Mouse (Mus musculus) CH12.LX (cell line): ENCODE results near the gene Mbd4. TPM values are rescaled to one million over a fixed set of nuclear protein-coding genes. Genes with fewer than 3 reads are reported as not detected.

ENCODE experiments used
- DNase-seq: peaks from one replicate; pipeline ENCODE4 v3.0.0-alpha.2; 2013; ENCODE audit errors: extremely low read depth
- H3K27ac ChIP-seq: 2 replicates; pipeline ENCODE4 v1.5.1; 2012; ENCODE audit warnings: low read depth, mild to moderate bottlenecking, control low read depth, moderate library complexity; ENCODE audit not compliant: insufficient read depth
- H3K27me3 ChIP-seq: replicated peaks from 2 replicates; pipeline ENCODE3; 2012; ENCODE audit warnings: inconsistent platforms
- H3K36me3 ChIP-seq, 2 experiments: replicated peaks in 1 of 2; 2 replicates each; pipeline versions ENCODE3 to v1.6.1; 2012; ENCODE audit warnings: inconsistent platforms in 1 of 2, low read length in 1 of 2, mild to moderate bottlenecking in 1 of 2, mixed read lengths in 1 of 2, moderate library complexity in 1 of 2; ENCODE audit not compliant: control insufficient read depth in 1 of 2, insufficient read depth in 1 of 2
- H3K4me1 ChIP-seq, 2 experiments: 2 replicates each; pipeline ENCODE4 v1.6.1; 2012; ENCODE audit warnings: inconsistent platforms in 1 of 2, moderate library complexity in 1 of 2; ENCODE audit not compliant: insufficient read depth in 2 of 2, control insufficient read depth in 1 of 2
- H3K4me2 ChIP-seq: 2 replicates; pipeline ENCODE4 v1.6.1; 2012; ENCODE audit warnings: low read depth, mild to moderate bottlenecking, control low read depth; ENCODE audit not compliant: poor library complexity, insufficient read depth, severe bottlenecking
- H3K4me3 ChIP-seq, 3 experiments: fragments of 150-350 bp in 1 of 3; sonication (generic) in 1 of 3; replicated peaks in 1 of 3; 2 replicates each; pipeline versions ENCODE3 to v1.5.1; 2011 to 2012; ENCODE audit warnings: low read depth in 2 of 3, low read length in 2 of 3, mild to moderate bottlenecking in 2 of 3, moderate library complexity in 2 of 3, control low read depth in 1 of 3, improper control_type of control experiment in 1 of 3, inconsistent platforms in 1 of 3, mixed read lengths in 1 of 3; ENCODE audit not compliant: poor library complexity in 1 of 3
- H3K79me2 ChIP-seq: replicated peaks from 2 replicates; pipeline ENCODE4 v1.6.1; 2012; ENCODE audit warnings: mild to moderate bottlenecking, moderate library complexity; ENCODE audit not compliant: control insufficient read depth, poor library complexity, insufficient read depth, severe bottlenecking; ENCODE audit errors: extremely low read depth
- H3K9ac ChIP-seq: 2 replicates; pipeline ENCODE4 v1.6.1; 2012; ENCODE audit warnings: low read depth, mild to moderate bottlenecking, control low read depth, moderate library complexity; ENCODE audit not compliant: insufficient read depth
- H3K9me3 ChIP-seq: replicated peaks from 2 replicates; pipeline ENCODE3; 2012; ENCODE audit warnings: low read length, inconsistent platforms, mixed read lengths
- BHLHE40 ChIP-seq: IDR thresholded peaks from 2 replicates; pipeline ENCODE4 v1.6.1; 2011; ENCODE audit warnings: mild to moderate bottlenecking, low read depth, low read length, improper control_type of control experiment
- CHD2 ChIP-seq: IDR thresholded peaks from 2 replicates; pipeline ENCODE4 v1.6.1; 2011; ENCODE audit warnings: low read length, improper control_type of control experiment
- IRF4 ChIP-seq: IDR thresholded peaks from 2 replicates; pipeline ENCODE4 v1.6.1; 2014; ENCODE audit warnings: low read depth, mild to moderate bottlenecking, inconsistent platforms, low read length, improper control_type of control experiment
- JUN ChIP-seq: IDR thresholded peaks from 2 replicates; pipeline ENCODE4 v1.6.1; 2011; ENCODE audit warnings: low read depth, mild to moderate bottlenecking, low read length, improper control_type of control experiment, moderate library complexity; ENCODE audit not compliant: insufficient read depth
- JUND ChIP-seq: conservative IDR thresholded peaks from 2 replicates; pipeline ENCODE4 v1.6.1; 2011; ENCODE audit warnings: low read depth, low read length, improper control_type of control experiment
- MAX ChIP-seq: IDR thresholded peaks from 2 replicates; pipeline ENCODE4 v1.6.1; 2011; ENCODE audit warnings: low read length, improper control_type of control experiment
- MAZ ChIP-seq: IDR thresholded peaks from 2 replicates; pipeline ENCODE4 v1.6.1; 2012; ENCODE audit warnings: low read depth, mild to moderate bottlenecking, inconsistent platforms, low read length, improper control_type of control experiment, moderate library complexity
- MXI1 ChIP-seq: IDR thresholded peaks from 2 replicates; pipeline ENCODE4 v1.6.1; 2011; ENCODE audit warnings: mild to moderate bottlenecking, low read depth, low read length, improper control_type of control experiment
- PAX5 ChIP-seq: IDR thresholded peaks from 2 replicates; pipeline ENCODE4 v1.6.1; 2012; ENCODE audit warnings: low read length, inconsistent platforms, mixed read lengths
- RCOR1 ChIP-seq: conservative IDR thresholded peaks from 2 replicates; pipeline ENCODE4 v1.6.1; 2012; ENCODE audit warnings: low read depth, mild to moderate bottlenecking, inconsistent platforms, low read length, improper control_type of control experiment
- SIN3A ChIP-seq: IDR thresholded peaks from 2 replicates; pipeline ENCODE4 v1.6.1; 2012; ENCODE audit warnings: low read length, improper control_type of control experiment, inconsistent platforms
- SMC3 ChIP-seq: IDR thresholded peaks from 2 replicates; pipeline ENCODE4 v1.6.1; 2011; ENCODE audit warnings: low read depth, low read length, improper control_type of control experiment
- TBP ChIP-seq: conservative IDR thresholded peaks from 2 replicates; pipeline ENCODE4 v1.6.1; 2011; ENCODE audit warnings: low read depth, low read length, improper control_type of control experiment
- USF1 ChIP-seq: IDR thresholded peaks from 2 replicates; pipeline ENCODE4 v1.6.1; 2014; ENCODE audit warnings: low read depth, mild to moderate bottlenecking, inconsistent platforms, low read length, improper control_type of control experiment
- USF2 ChIP-seq: conservative IDR thresholded peaks from 2 replicates; pipeline ENCODE4 v1.6.1; 2011; ENCODE audit warnings: low read depth, low read length, improper control_type of control experiment
- ZC3H11A ChIP-seq: IDR thresholded peaks from 2 replicates; pipeline ENCODE4 v1.6.1; 2012; ENCODE audit warnings: low read depth, mild to moderate bottlenecking, inconsistent platforms, low read length, improper control_type of control experiment
- ZMIZ1 ChIP-seq: IDR thresholded peaks from 2 replicates; pipeline ENCODE4 v1.6.1; 2012; ENCODE audit warnings: low read depth, mild to moderate bottlenecking, inconsistent platforms, low read length, improper control_type of control experiment
- ZNF384 ChIP-seq: IDR thresholded peaks from 2 replicates; pipeline ENCODE4 v1.6.1; 2012; ENCODE audit warnings: low read depth, low read length, improper control_type of control experiment, inconsistent platforms
- dilution Hi-C: fragments of 300-500 bp; cut with MboI; formaldehyde crosslinking; loops from 2 replicates; pipeline ENCODE4 v1.14.3; 2020; ENCODE audit warnings: low sequenced_read_pairs; ENCODE audit not compliant: extremely low pct_unique_long_range_greater_than_20kb, extremely low pct_ligation_motif_present
- in situ Hi-C: fragments of 300-500 bp; cut with MboI; formaldehyde crosslinking; loops from 3 replicates; pipeline ENCODE4 v1.14.3; 2019; ENCODE audit warnings: low sequenced_read_pairs, low pct_ligation_motif_present, low pct_unique_long_range_greater_than_20kb, mixed read lengths
- polyA plus RNA-seq: library from polyadenylated mRNA; unstranded; fragments of >175 nt; gene quantifications from 2 replicates; pipeline ENCODE4 v1.2.1, GENCODE M21; 2012; ENCODE audit warnings: low read depth; ENCODE audit not compliant: insufficient read length
- total RNA-seq, 2 experiments: library from RNA; depleted of rRNA; stranded (reverse); fragments of 300-350 nt in 1 of 2; fragments of >200 nt in 1 of 2; gene quantifications; 2 replicates each; pipeline ENCODE4 v1.2.3; 2012 to 2014

Mbd4 gene
- total and polyA plus RNA-seq, 3 experiments, result 7.3 to 12.2 (median 8.6) TPM

- H3K79me2 ChIP-seq, result peaks cover 23% of the 10 kb centered on the region
- no peak for TF ChIP-seq SIN3A
- no peak for DNase-seq
- no peak overlapping the region for H3K27ac ChIP-seq
- H3K36me3 ChIP-seq, result peaks cover 78 to 94% of the 10 kb centered on the region in 2 experiments
- dilution Hi-C loops, result no loop called here
- H3K27me3 ChIP-seq, result no peaks in the 10 kb centered on the region
- in situ Hi-C loops, result no loop called here
- no peaks in the 10 kb centered on the region for H3K9me3 ChIP-seq
- no peak overlapping the region for H3K4me3 ChIP-seq
- no peak overlapping the region for H3K9ac ChIP-seq
- no peak overlapping the region for H3K4me2 ChIP-seq
- peaks cover 0 to 18% of the 10 kb centered on the region in 2 experiments; a peak in 2 of 4 replicates for H3K4me1 ChIP-seq
Observed at GRCm38 (mm10) chr6:115801811-115802210, 51.4 kb downstream of the Mbd4 start.

GRCm38 (mm10) chr6:115792691-115793215 lies 60.4 kb downstream of the Mbd4 start:
- H3K79me2 ChIP-seq, result no peaks in the 10 kb centered on the region
- no peak overlapping the region for H3K4me2 ChIP-seq
- H3K9ac ChIP-seq, result no peak overlapping the region
- H3K9me3 ChIP-seq, result no peaks in the 10 kb centered on the region
- no peaks in the 10 kb centered on the region for H3K4me1 ChIP-seq
- in situ Hi-C loops, result no loop called here
- TF ChIP-seq PAX5 (no peak), IRF4 (no peak), BHLHE40 (no peak), USF2 (no peak), USF1 (no peak), TBP (no peak), MAX (no peak), MAZ (no peak), CHD2 (no peak), ZNF384 (no peak), JUN (no peak), JUND (no peak), RCOR1 (no peak), ZMIZ1 (no peak), SMC3 (no peak), MXI1 (no peak), ZC3H11A (no peak)
- dilution Hi-C loops, result no loop called here
- H3K27me3 ChIP-seq, result no peaks in the 10 kb centered on the region
- peaks cover 68 to 97% of the 10 kb centered on the region in 2 experiments for H3K36me3 ChIP-seq
- no peak overlapping the region for H3K4me3 ChIP-seq
- DNase-seq, result no peak
- H3K27ac ChIP-seq, result no peak overlapping the region
